Mouse (Mus musculus) bone marrow, adult 2 months (tissue): ENCODE measurements around the gene Slc29a2.

Experiments used
- CTCF ChIP-seq: fragments of 200-500 bp; IDR thresholded peaks from 2 replicates; pipeline ENCODE4 v1.5.1; 2011; ENCODE audit warnings: low read length, control low read depth; ENCODE audit not compliant: control insufficient read depth, insufficient read depth
- POLR2A ChIP-seq: fragments of 200-500 bp; IDR thresholded peaks from 2 replicates; pipeline ENCODE4 v1.6.1; 2011; ENCODE audit warnings: low read depth, mild to moderate bottlenecking, control low read depth, low read length, borderline replicate concordance; ENCODE audit not compliant: control insufficient read depth

GRCm38 (mm10) chr19:4989434-4990255 lies 34.0 kb upstream of the Slc29a2 start:
- no peak for TF ChIP-seq POLR2A
- TF ChIP-seq CTCF = no peak
